Mouse (Mus musculus) adrenal gland, postnatal 14 days (tissue): Measurements from ENCODE around the gene Tram1l1. TPM values are rescaled to one million over a fixed set of nuclear protein-coding genes. Genes with fewer than 3 reads are reported as not detected.
"Not testable (repeated sequence)": the region's sequence is repeated elsewhere in the genome, so short reads cannot be mapped to it uniquely, and the experiment has no call there.

Experiments used
- DNase-seq: peaks from one replicate; pipeline ENCODE4 v3.0.0; 2021; ENCODE audit warnings: mixed read lengths
- long read RNA-seq, 2 experiments: library from polyadenylated mRNA; stranded (forward); transcript quantifications; one replicate each; pipeline ENCODE4 v2.0.0; 2021
- total RNA-seq: library from RNA; stranded (reverse); gene quantifications from 2 replicates; pipeline ENCODE4 v1.2.3, GENCODE M21; 2021

The Tram1l1 gene
- 1.4 and 1.7 TPM in 2 replicates for total RNA-seq
- long read RNA-seq, experiment 1, transcript Tram1l1-201 (1 exons, 3,889 nt), result major isoform, 7 of 7 reads
- long read RNA-seq, experiment 1, partial matches to known transcripts, result 0 of 7 reads
- long read RNA-seq, experiment 1, other reads (novel, unspliced or antisense), result 0 of 7 reads
- long read RNA-seq, experiment 2, transcript Tram1l1-201 (1 exons, 3,889 nt), result major isoform, 7 of 7 reads
- long read RNA-seq, experiment 2, partial matches to known transcripts, result 0 of 7 reads
- long read RNA-seq, experiment 2, other reads (novel, unspliced or antisense), result 0 of 7 reads

DNA sequence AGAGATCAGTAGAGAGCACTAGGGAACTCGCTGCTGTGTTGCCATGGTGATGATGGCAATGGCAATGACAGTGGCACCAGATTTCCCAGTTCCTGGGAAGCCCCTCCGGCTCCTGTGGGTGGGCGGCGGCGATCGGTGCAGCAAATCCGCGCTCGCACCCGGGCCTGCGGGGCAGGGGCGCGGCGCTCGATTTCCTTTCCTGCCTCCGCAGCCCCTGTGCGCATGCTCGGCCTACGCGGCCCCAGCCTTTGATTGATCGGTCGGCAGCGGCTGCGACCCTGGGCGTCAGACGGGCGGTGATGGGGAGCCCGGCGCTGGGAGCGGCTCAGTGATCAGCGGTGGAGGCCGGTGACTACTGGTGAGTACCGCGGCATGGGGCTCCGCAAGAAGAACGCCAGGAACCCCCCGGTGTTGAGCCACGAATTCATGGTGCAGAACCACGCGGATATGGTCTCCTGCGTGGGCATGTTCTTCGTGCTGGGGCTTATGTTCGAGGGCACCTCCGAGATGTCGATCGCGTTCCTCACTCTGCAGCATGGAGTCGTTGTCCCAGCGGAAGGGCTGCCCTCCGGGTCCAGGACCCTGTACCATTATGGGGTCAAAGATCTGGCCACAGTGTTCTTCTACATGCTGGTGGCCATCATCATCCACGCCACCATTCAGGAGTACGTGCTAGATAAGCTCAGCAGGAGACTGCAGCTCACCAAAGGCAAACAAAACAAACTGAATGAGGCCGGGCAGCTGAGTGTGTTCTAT, at the start of gene Tram1l1:
TSS of gene Tram1l1 (plus strand) at position 35 of the 756 bp plus-strand sequence.
- DNase-seq, result peak; percentile 74

DNA sequence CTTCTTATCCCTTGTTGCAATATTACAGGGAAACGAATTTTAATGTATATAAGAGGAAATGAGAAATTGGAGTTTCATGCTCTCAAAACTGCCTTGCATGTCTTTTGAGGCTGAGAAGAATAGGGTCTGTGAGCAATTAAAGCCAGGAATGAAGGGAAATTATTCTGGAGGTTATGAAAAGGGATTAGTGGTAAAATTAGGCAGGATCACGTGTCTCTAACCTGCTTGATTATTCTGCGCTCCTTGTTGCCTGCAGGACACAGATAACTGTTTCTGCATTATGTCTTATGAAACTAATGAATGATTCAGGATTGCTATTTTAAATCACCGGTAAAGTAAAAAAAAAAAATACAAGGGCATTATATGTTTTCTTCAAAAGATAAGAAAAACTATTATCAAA, 49.4 kb upstream of the Tram1l1 start:
- no peak for DNase-seq

- DNase-seq, result no peak
These were observed 49.0 kb upstream of the Tram1l1 start for GRCm38 (mm10) chr3:124271668-124272067.

DNA sequence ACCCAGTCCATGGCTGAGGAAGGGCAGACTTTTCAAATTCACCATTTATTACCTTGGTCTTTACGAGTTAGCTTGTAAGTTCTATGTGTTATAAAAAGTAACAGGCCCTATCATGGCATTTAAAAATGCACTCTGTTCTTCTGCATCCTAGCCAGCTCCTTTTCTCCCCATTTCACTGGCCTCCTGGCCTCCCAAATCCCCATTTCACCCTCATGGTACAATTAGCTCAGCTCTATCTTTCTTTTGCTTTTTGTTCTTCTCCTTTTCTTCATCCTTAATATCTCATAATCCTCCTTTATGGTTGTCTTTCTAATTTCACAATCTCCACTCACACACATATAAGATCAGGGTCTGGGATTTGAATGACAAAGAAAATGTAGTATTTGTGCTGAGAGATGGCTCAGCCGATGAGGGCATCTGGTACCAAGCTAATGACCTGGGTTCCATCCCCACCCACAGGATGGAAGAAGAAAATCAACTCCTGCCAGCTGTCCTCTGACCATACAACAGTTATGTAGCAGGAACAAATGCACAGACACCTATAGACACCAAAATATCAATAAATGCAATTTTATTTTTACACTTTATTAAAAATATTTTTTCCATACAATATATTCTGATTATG, 48.1 kb upstream of the Tram1l1 start:
- DNase-seq, result no peak

- peak; percentile 71 for DNase-seq
These were observed 45.6 kb upstream of the Tram1l1 start for GRCm38 (mm10) chr3:124274928-124275609.

- not testable (repeated sequence) for DNase-seq
These were observed 31.7 kb upstream of the Tram1l1 start for GRCm38 (mm10) chr3:124288936-124289335.

DNA sequence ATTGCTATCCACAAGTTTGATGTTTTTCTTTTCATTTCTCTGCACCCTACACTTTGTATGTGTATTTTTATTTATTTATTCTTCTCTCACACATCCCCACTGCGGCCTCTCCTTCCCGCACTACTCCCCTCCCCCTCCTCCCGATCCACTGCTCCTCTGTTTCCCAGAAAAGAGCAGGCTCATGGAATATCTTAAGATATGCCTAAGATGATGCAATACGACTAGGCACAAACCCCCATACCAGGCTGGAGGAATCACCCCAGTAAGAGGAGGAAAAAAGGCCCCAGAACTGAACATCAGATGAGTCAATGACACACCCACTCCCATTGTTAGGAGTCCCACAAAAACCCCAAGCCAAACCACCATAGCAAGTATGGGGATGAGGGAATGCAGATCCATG, 1.4 kb upstream of the Tram1l1 start:
- no peak for DNase-seq

DNA sequence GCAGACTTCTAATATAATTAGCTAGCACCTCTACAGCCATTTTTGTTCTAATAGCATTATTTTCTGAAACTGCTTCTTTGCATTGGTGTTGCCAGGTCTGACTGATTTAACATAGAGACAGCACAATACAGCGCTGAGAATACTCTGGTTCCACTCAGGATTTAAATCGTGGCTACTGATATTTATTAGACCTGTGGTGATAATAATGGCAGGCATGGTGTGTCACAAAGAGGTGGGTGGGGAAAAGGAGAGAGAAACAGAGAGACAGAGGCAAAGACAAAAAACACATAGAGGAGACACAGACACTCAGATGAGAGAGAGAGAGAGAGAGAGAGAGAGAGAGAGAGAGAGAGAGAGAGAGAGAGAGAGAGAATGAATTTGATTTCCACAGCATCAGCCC, 257 bp upstream of the Tram1l1 start:
- no peak for DNase-seq

DNA sequence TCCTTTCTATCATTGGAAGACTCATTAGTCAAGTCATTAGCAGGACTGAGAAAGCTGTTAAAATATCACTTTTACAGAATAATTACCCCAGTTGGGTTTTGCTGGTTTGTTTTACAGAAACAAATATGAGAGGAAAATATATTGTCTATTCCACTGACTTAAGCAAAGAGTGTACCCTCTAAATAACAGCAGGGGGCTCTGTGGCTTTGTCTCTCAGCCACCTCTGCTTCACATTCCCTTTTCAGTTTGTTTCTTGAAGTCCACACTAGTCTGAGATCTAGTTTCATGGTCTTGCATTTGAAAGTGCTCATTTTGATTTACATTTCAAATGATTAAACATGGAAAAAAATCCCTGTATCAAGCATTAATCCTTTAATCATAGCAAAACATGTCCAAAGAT, 25.8 kb downstream of the Tram1l1 start:
- DNase-seq, result no peak

DNA sequence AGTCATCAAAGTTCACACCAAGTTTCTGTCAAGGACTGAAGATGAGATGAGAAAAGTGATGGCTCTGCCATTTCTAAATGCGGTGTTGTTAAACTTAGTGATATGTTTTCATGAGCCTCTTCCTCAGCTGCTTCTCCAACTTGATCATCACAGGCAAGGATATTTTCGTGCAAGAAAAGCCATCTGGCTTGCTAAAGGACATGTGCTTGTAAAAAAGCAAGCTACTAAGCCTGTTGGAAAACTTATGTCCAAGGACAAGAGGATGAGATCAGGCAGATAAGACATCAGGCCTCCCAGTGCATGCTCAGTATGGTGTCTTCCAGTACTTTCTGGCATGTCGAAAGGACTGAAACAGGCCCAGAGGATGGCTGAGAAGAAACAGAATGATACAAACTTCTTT, 36.9 kb downstream of the Tram1l1 start:
- no peak for DNase-seq

DNA sequence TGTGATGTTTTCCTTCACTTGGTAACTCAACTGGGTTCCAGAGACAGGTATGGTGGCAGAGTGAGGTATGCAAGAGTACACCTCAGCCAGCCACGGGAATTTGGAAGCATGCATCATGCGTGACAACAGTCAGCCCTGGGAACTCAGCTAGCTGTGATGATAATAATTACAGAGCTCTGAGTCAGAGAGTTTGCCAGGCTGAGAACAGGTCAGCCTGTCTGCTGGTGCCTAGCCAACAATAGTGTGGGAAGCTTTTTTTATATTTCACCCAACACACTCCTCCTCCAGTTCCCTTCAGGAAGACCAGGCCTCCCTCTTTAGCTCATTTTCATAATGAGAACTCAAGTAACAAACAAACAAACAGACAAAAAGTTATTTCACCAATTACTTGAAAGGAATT, 51.4 kb downstream of the Tram1l1 start:
- DNase-seq, result no peak

Other genes starting within 250 kb of the Tram1l1 start
- gene 1700006A11Rik, start 105.2 kb downstream of the Tram1l1 start, total RNA-seq, result not detected in 2 replicates